Comparison of ENCODE assay signal across 8 mouse cellular contexts in the genomic region with DNA sequence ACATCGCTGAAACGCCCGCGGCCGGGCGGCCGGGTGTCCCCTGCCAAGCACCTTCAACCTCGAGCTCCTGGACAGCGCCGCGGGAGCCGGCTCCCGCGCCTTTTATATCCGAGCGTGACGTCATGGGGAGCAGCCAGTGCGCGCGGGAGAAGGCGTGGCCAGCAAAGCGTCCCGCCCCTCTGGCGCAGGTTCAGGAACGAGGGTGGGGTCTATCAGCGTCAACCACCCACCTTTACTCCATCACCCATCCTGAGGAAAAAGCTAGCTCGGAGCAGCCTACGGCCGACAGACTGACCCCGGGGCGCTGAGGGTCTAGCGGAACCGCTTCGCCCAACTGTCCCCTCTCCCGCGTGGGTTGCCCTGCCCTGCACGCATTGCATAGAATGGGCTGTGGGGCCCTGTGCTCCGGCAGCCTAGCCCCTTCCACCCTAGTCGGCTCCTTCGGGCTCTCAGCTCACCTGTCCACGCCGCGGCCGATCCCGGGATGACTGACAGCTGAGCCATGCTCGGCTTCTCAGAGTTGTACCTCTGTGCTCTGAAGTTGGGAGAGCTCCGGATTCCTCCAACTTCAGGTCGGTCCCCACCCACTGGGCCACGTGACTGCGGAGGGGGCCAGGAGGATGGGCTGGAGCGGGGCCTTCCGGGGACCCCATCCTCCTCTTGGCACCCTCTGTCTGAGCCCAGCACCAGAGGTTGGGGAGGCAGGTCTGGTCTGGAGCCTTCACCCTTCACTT. TPM values are rescaled to one million over a fixed set of nuclear protein-coding genes. Genes with fewer than 3 reads are reported as not detected.
DNase-seq lines count a peak whose midpoint lies in the region; ATAC-seq lines count a peak whose summit lies in the region.

A gene (minus strand): TSS at position 556 of the 734 bp plus-strand sequence.

- ATAC-seq in activated CD4-positive, CD25-positive, alpha-beta regulatory T cell, adult 4 months: peak; percentile 81
- peak; percentile 92 for ATAC-seq in hindbrain, embryonic 13.5 days (ENCODE audit: low FRiP score)

- no peaks in the 10 kb centered on the region for H3K9me3 ChIP-seq in hindbrain, embryonic 13.5 days

- no peaks in the 10 kb centered on the region for H3K36me3 ChIP-seq in hindbrain, embryonic 13.5 days

- DNase-seq in cerebellum, postnatal 14 days: peak; percentile 91 to 92
- DNase-seq in frontal cortex, postnatal 14 days (ENCODE audit: low spot score in 2 of 2): peak; percentile 66 to 73
- peak; percentile 69 to 82 for DNase-seq in layer of hippocampus, postnatal 25 days (ENCODE audit: extremely low spot score in 1 of 2, low spot score in 1 of 2)
- DNase-seq in lung, postnatal 10 days: peak; percentile 75
- DNase-seq in right cerebral cortex, adult 2 months (ENCODE audit: low spot score in 2 of 2): peak; percentile 75 to 81
- DNase-seq in urinary bladder, postnatal 14 days (ENCODE audit: low spot score): peak; percentile 74

- peaks cover 15% of the 10 kb centered on the region for H3K4me1 ChIP-seq in hindbrain, embryonic 13.5 days (replicated peaks)

- H3K4me3 ChIP-seq in hindbrain, embryonic 13.5 days: peak within 1 kb of the TSS; percentile 51

- peak within 1 kb of the TSS; percentile 84 for H3K4me2 ChIP-seq in hindbrain, embryonic 13.5 days

- no peak within 1 kb of the TSS for H3K27ac ChIP-seq in hindbrain, embryonic 13.5 days

- H3K9ac ChIP-seq in hindbrain, embryonic 13.5 days: peak within 1 kb of the TSS; percentile 77

- H3K27me3 ChIP-seq in hindbrain, embryonic 13.5 days: peaks cover 54% of the 10 kb centered on the region

- WGBS in hindbrain, embryonic 13.5 days: 1% methylated on average over 52 of the region's 52 CpGs

RNA-seq across cellular contexts. Expression of the gene that starts here (rescaled TPM):
- polyA plus RNA-seq in activated CD4-positive, CD25-positive, alpha-beta regulatory T cell, adult 4 months (2017; shearing (Covaris generic)): under 1 TPM; 0.46 to 0.61 TPM
- 3.9 and 4.1 TPM in 2 replicates for polyA plus RNA-seq in hindbrain, embryonic 13.5 days (2015; fragmentation: Nextera tagmentation; extraction: Ambion mirVana)
- total RNA-seq in layer of hippocampus, postnatal 25 days (2021): 100 to 1,000 TPM; 194 to 212 TPM

Comparison
In these comparisons a context has a peak if more than half of its experiments do, and no peak if none do; other contexts are left out.
1. Peak in ATAC-seq in activated CD4-positive, CD25-positive, alpha-beta regulatory T cell, adult 4 months; RNA of the gene not detected or under 1 TPM.